Mouse (Mus musculus) urinary bladder, postnatal 4 days (tissue): ENCODE measurements around the gene Ppme1.
A peak's percentile ranks its signal among the peaks of the same experiment; 100 is the strongest.

Experiments used
- DNase-seq, 2 experiments: peaks; one replicate each; pipeline ENCODE4 v3.0.0; 2021 to 2022; ENCODE audit warnings: low spot score in 2 of 2

Ppme1 gene

DNA sequence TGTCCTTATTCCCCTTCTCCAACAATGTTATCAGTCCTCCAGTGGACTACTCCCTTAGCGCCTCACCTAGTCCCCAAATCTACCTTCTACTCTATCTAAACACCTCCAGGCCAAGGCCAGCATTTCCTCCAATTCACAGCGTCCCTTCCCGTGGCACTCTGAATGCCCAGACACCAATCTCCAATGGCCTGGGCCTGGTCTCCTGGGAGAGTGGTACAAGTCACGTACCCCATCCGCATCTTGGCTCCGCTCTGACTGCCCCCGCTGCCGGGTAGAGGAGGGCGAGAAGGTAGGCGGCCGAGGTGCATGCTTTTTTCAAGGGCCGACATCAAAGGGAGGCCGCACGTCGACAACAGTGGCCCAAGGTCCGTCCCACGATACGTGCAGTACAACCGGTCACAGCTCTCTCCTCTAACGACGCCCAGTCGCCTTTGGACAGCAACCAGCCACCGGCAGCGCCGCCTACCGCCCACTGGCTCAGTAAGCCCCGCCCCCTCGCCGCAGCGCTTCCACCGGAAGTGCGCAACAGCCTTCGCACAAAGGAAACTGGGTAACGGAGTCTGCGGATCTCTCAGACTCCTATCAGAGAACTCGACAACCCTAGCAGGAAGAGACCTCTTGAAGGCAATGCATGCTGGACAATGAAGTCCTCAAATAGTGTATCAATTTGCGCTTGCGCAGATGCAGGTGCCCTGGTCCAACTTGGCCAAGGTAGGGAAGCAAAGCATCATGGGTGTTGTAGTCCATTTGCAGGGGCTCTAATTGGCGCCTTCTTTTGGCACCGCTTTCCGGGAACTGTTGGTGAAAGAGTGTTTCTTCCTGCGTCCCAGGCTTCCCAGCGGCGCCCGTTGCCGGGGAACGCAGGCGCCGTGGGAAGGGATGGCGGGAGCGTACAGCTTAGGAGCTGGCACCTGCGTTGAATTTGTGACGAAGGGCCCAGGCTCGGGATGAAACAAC lies at the start of gene Ppme1, which contains the start of gene C2cd3:
Gene Ppme1, minus strand, starts transcription at position 813 of the 957 bp plus-strand sequence.
Gene C2cd3, plus strand, starts transcription at position 739 of the 957 bp plus-strand sequence.
- peak; percentile 98 for DNase-seq

DNA sequence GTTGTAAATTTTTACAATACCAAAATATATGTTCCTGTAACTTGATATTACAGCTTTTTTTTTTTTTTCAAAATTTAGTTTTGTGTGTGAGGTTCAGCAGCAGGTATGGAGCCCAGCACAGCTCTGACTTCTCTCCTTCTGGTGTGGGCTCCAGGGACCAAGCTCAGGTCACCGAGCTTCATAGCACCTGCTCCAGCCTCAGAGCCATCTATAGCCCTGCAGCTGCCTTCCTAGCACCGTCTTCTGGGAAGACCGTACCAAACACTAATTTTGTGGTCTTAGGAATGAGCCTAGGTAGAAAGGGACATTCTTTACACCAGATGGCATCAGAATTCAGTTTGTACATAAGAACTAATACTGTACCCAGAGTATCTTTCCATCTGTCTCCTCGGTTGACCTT lies 36.6 kb upstream of the Ppme1 start:
- no peak for DNase-seq

DNA sequence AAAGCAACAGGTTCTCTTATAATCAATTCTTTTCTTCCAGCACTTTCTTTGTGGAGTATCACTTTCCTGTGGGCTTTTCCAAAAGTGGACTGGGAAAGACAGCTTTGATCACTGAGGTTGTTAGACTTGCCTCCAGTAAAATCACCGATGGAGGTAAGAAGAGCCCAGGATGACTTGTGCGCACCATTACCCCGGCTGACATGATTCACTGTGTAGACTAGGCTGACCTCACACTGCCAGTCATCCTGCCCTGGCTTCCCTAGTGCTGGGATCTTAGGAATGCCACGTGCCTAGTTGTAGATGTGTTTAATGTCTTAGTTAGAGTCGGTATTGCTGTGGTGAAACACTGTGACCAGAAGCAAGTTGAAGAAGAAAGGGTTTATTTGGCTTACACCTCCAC lies 35.6 kb upstream of the Ppme1 start:
- no peak for DNase-seq

DNA sequence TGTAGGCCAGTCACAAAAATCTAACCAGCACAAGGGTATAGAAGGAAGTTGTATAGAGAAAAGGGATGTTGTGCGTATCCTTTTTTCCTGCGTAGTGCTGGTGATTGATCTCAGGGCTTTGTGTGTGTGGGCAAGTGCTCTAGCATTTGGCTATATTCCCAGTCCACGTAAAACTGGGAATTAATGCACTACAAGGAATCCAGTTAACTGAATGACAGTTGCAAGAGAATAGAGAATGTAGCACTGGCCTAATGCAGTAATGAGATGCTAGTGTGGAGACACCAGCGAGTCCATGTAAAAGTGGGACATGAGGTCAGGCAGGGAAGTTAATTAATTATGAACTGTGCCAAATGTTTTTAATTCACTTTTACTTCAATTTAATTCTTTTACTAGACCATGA lies 30.6 kb upstream of the Ppme1 start:
- DNase-seq = no peak

DNA sequence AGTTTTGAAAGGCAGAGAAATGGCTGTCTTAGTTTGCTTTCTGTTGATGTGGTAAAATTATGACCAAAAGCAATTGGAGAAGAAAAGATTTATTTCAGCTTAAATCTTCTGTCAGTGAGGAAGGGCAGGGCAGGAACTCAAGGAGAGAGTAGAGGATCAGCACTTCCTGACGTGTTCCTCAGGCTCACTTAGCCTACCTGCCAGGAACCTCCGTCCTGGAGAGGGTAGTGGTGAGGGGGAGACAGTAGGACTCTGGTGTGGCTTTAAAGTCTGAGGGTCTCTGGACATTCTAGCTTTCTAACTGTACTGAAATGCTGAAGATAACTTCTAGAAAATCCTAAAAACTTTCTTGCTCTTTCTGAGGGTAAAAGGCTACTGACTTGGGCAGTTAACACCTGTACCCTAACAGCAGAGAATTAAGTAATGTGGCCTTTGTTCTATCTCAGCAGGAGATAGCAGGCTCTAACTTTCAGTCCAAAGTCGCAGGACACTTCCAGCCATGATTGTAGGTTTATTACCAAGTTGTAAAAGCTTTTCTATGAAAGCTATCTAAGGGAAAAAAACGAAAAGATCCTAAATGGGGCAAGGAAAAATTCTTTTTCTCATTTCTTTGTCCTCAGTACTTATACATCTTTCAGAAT lies 28.9 kb upstream of the Ppme1 start:
- no peak for DNase-seq

DNA sequence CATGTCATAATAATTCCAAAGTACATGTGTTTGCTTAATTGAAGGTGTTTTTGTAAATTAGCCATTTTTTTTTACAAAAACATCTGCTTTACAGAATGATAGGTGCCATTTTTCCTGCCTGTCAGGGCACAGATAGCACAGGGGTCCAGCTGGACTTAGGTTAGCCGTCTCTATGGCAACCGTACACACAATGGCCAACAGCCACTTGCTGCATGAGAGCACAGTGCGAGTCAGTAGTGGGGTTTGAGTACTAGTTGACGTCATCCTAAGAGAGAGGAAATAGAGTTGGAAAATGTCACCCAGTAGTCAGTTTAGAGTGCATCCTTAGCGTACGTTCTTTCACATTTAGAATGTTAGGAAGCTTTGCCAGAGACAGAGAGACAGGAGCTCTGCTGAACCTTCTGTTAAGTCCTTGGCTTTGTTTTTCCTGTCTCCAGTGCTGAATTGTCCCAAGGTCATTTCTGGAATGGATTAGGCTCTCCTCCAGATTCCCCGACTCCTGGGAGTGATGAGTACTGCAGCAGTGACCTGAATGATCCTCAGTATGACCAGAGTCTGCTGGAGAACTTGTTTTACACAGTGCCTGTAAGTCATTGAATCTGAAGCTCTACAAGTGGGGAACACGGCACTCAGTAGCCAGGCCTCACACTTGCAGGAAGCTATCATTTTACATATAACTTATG lies 27.3 kb upstream of the Ppme1 start:
- DNase-seq = peak in 1 of 2 experiments; percentile 19

DNA sequence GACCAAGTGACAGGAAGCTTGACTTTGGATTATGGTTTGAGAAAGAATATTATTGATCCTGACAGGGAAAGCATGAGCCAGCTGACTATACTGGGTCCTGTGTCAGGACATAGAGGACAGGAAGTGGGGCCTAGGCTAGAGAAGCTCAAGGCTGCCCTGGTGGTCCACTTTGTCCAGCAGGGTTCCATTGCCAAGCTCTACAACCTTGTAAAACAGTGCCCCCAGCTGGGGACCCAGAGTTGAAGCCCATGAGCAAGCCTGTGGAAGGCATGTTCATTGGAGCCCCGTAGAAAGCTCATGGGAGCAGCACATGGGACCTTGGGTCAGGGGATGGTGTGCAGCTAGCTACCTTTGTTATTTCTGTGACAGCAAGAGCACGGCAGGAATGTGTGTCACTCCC lies 20.2 kb upstream of the Ppme1 start:
- no peak for DNase-seq

DNA sequence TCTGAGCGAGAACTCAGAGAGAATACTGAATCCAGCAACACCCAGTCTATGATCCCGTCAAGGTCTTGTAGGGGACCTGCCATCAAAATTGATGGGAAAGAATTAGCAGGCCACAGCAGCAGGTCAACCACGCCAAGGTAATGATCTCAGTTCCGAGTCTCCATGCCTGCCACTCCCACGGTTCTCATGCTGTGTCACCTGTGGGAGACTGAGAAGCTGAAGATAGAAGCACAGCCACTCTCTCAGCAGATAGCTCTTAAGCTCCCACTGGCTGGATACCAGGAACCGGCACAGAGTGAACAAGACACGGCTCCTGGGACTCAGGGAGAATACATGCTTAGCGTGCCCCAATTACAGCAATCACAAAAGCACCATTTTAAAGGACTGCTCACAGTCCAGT lies 18.1 kb upstream of the Ppme1 start:
- DNase-seq = no peak

DNA sequence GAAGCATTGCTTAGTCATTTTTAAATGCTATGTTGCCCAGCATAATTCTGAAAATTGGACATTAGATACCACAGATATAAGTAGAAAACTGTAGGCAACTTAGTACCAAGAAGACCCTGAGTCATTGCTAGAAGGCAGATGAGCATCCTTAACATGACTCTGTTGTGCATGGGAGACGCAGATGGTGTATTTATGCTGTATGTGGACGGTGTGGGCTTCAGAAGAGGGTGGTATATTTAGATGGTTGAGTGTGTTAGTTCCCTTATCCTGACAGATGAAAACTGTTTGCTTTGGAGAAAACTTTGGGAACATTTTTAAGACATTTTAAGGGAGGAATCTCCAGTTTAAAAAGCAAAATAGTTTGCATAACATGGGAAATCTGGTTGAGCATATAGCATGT lies 16.1 kb upstream of the Ppme1 start:
- DNase-seq = no peak

DNA sequence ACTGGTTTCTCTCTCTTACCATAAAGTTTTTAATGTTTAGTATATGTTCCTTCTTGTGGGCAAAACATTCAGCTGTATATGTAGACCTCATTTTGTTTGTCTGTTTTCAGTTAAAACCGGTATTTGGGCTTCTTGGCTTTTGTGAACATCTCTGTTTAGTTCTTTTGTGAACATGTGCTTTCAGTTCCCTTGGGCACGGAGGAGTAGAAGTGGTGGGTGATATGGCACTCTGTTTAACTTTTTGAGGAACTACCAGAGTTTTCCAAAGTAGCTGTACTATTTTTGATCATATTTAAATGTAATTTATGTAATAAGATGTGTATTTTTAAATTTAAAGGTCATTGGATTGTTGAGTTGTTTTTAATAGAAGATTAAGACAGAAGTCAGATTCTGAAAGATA lies 11.1 kb upstream of the Ppme1 start:
- DNase-seq = no peak

DNA sequence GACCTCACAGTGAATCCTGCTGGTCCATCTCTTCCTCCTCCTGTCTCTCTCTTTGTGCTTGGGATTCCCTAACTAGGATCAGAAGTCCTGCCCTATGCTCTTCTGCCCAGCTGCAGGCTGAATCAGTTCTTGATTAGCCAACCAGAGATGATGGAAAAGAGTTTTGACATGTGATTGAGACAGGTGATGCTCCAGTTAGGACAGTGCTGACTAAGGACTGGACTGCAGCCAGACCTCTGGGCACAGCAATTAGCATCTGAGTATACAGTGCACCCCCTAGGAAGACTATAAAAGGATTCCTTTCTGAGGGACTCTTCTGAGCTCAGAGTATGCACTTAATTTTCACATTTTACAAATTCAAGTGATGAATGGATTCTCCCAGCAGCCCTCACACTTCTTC lies 9.1 kb upstream of the Ppme1 start:
- no peak for DNase-seq

DNA sequence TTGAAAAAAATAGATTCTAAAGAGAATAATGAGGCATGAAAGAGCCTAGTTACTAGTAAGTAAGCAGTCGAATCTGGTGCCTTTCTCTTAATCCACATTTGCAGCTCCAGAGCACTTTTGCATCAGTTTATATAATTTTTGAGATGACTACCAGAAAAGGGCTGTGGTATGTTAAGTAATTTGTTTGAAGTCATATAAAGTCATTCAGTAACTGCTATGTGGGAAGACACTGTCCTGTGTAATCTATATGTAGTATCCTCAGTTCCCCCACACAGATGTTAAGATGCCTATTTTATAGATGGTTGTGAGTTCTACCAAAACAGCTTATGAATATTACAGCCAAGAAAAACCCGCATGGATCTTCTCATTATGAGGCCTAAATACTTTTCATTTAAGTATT lies 6.2 kb upstream of the Ppme1 start:
- DNase-seq = no peak

DNA sequence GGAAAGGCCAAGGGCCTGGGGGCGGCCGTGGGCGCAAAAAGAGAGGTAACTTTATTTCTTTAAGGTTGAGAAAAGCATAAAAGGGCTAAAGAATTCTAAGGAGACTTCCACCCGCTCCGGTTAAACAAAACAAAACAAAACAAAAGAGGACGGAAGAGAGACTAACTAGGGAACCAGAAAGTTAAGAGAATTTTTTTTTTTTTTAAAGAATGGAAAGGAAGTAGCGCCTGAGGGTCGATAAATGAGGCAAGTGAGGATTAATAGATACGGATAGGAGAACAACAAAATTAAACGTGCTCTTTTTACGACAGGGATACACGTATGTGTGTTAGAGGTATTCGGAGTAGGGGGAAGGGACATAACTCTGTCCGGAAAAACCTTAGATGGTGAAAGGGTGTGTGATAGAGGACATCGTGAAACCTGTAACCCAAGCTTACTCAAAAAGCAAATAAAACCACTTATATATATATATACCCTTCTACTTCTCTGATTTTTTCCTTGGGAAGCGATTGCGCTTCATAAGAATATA lies 409 bp upstream of the Ppme1 start:
- DNase-seq = no peak

DNA sequence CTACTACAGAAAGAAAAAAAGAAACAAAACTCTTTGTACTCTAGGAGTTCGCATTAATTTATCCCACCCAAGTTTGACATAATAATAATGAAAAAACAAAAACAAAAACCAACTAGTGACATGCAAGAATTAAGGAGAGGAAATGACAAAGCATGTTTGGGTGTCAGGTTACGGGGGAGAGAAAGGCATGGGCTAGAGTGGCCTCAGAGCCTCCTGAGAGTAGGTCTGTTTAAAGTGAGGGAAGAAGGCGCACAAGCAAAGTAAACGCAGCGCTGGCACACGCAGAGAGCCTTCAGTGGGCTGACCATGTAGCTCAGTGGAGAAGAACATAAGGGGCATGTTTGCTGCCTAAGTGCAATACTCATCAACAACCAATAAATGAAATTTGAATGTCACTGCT lies 7.2 kb downstream of the Ppme1 start:
- no peak for DNase-seq

DNA sequence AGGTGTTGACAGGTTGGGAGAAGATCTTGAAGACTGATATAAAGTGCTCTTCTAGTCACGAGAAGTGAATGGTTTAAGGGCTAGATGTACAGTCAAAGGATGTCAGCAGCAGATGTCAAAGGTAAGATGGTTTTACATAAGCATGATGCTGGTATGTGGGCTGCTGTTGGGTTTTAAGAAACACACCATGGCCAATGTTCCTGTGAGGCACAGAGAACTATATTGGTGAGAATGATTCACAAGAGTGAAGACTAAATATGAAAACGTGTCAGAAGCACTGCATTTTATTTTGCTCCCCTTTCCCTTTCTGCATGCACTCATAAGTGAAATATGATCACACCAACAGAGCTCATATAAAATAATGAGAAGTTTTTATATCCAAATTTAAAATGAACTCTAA lies 8.9 kb downstream of the Ppme1 start:
- no peak for DNase-seq

DNA sequence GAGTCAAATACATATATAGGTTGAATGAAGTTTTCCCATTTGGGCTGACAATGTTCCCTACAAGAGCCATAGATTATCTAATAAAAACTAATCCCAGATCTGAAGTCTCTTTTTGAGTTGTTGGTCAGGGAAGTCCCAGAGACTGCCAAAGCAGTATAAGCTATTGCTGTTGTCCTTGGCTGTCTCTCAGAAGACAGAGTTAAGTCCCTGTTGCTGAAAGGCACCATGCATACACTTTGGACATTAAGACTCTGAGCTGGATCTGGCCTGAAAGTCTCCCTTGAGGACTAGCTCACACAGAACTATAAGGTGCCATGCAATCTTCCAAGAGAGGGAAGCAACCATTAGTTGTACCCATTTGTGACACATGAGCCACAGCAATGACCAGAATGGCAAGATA lies 14.3 kb downstream of the Ppme1 start:
- no peak for DNase-seq

DNA sequence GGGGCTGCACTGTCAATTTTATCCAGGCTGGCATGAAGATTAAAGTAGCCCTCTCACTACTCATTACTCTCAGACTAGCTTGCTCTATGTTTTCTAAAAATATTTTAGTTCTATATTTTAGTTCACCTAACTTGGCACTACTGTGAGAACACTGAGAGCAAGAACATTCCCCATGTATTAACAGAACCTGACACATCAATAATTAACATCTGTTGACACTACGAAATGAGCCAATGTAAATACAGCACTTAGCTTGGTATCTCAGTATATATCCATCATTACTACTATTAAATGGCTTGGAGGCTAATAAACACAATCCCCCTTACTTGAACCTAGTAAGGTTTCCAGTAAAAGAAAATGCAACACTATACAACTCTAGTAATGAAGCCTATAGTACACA lies 15.3 kb downstream of the Ppme1 start:
- DNase-seq = no peak

DNA sequence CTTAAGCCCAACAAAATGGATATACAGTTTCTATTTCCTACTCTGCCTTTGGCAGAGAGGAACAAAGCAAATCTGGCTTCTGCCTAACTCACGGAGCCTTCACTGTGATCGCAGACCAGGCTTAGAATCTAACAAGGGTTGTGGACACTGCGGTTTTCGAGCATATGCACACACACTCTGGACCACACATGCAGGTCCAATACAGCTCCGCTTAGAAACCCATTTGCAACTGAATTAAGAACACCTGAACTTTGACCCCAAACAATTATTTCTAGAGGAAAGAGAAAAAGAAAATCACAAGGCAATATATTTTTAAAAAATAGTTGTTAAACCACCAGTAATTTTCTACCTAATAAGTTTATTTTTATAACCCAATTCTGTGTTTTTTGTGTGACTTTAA lies 15.8 kb downstream of the Ppme1 start:
- no peak for DNase-seq

DNA sequence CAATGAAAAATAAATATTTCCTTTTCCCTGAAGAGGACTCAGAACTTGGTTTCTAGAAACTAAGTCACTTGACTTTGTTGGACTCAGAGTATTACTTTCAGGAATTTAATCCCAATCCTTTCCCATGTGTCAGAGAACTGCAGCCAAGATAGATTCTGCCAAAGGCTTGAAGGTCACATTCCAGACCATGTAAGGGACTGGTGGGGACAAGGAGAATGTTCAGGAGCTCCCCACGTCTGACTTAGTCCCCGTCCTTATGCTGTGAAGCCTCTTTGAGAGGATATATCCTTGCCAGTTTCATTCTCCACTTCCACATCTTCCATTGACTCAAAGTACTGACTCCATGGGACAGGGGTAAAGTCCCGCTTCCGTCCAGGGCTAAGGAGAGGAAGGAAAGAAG lies 17.1 kb downstream of the Ppme1 start:
- DNase-seq = no peak

DNA sequence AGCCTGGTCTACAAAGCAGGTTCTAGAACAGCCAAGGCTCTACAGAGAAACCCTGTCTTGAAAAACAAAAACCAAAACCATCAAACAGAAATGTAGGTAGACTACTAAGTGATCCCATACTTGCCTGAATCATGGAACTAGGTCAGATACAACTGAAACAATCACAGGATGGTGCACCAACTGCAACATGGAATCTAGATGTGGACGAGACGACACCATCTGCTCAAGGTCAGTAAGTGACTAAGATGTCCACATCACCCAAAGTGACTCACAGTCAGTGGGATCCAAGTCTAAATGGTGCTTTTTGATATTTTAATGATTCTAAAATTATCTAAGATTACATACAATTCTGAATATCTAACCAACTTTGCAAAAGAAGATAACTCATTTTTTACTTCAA lies 36.2 kb downstream of the Ppme1 start:
- DNase-seq = no peak

DNA sequence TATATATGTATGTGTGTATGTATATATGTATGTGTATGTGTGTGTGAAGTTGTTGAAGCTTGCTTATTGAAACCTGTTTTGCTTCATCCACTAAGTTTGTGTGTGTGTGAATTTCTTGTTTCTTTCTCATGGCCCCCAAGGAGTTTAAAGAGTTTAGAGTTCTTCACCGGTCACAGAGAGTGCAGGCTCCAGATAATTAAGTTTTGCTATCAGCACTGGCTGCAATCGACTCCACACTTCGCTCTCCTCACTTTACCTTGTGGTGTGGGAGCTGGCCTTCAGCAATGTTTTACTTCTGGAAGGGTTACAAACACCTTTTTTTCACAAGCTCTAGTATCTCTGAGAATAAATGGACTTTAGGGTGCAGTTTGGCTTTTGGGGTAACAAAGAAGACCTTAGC lies 40.8 kb downstream of the Ppme1 start:
- DNase-seq = no peak

DNA sequence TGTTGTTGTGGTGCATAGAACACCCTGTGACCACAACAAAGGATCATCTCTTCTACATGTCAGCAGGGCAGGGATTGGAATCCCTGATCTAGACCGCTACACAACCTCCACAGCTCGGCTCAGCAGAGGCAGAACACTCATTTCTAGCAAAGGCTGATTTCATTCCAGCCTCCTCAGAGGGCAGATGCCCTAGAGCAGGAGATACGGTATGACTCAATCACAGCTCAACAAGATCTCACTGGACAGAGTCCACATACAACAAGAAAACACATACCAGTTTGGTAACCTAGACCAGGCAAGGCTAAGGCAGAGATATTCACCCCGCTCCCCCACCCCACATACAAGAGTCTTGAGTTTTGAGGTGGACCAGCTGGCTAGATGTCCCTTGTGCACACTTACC lies 43.5 kb downstream of the Ppme1 start:
- DNase-seq = no peak
